Mouse (Mus musculus): ENCODE data around the gene Dnaja3.

- TF ChIP-seq CTCF (IDR thresholded peaks at IDR 0.05; ENCODE audit: borderline replicate concordance, extremely low read depth, insufficient read depth, insufficient read length) (no peak), POLR2A (IDR thresholded peaks at IDR 0.05; ENCODE audit: borderline replicate concordance, extremely low read depth, insufficient read depth, insufficient read length, poor library complexity, severe bottlenecking) (no peak)
Observed at GRCm38 (mm10) chr16:4752155-4752554, 112.4 kb downstream of the Dnaja3 start.
